Mouse (Mus musculus) left cerebral cortex, postnatal 4 days (tissue): ENCODE data around the gene Plagl1. TPM values are rescaled to one million over a fixed set of nuclear protein-coding genes. Genes with fewer than 3 reads are reported as not detected.

Source experiments
- total RNA-seq, 2 experiments: library from RNA; stranded (reverse); gene quantifications; 2 replicates each; pipeline ENCODE4 v1.2.3; 2021

The Plagl1 gene
- total RNA-seq, 2 experiments from 2014 or later = 25.5 to 27.6 TPM

Other genes with a start within 250 kb of the Plagl1 start
- 10 to 100 TPM; 32.1 to 34.6 TPM for gene Utrn, start 191.1 kb upstream of the Plagl1 start, total RNA-seq
- 1 to 10 TPM; 1.3 to 2.1 TPM for gene Stx11, start 96.2 kb upstream of the Plagl1 start, total RNA-seq
- 1 to 10 TPM; 8.6 to 9.3 TPM for gene Sf3b5, start 55.2 kb upstream of the Plagl1 start, total RNA-seq
- not detected for gene Zc2hc1b, start 117.5 kb downstream of the Plagl1 start, total RNA-seq
- gene Ltv1, start 132.7 kb downstream of the Plagl1 start, total RNA-seq = 10 to 100 TPM; 25.1 to 27.1 TPM